Mouse (Mus musculus) lung, embryonic 15.5 days (tissue): Measurements from ENCODE around the gene Tceanc2. TPM values are rescaled to one million over a fixed set of nuclear protein-coding genes. Genes with fewer than 3 reads are reported as not detected.
A peak's percentile ranks its signal among the peaks of the same experiment; 100 is the strongest.

Experiments used
- ATAC-seq: fragments of 200-750 bp; cut with Nextera tagmentation; 2 replicates; pipeline ENCODE4 v1.8.0; 2017; ENCODE audit warnings: moderate number of reproducible peaks, borderline replicate concordance; ENCODE audit not compliant: low FRiP score, low TSS enrichment; ENCODE audit errors: extremely low read depth
- H3K27ac ChIP-seq: fragments of 300-500 bp; sonication (generic); 2 replicates; pipeline ENCODE4 v1.5.1; 2015; ENCODE audit warnings: moderate library complexity, mild to moderate bottlenecking, inconsistent platforms
- H3K27me3 ChIP-seq: fragments of 300-500 bp; sonication (generic); 2 replicates; pipeline ENCODE4 v1.6.1; 2015; ENCODE audit warnings: inconsistent platforms
- H3K36me3 ChIP-seq: fragments of 300-500 bp; sonication (generic); 2 replicates; pipeline ENCODE4 v1.6.1; 2015; ENCODE audit warnings: inconsistent platforms
- H3K4me1 ChIP-seq: fragments of 300-500 bp; sonication (generic); 2 replicates; pipeline ENCODE4 v1.6.1; 2015; ENCODE audit warnings: inconsistent platforms
- H3K4me2 ChIP-seq: fragments of 300-500 bp; sonication (generic); 2 replicates; pipeline ENCODE4 v1.6.1; 2015; ENCODE audit warnings: inconsistent platforms, mild to moderate bottlenecking, moderate library complexity
- H3K4me3 ChIP-seq: fragments of 300-500 bp; sonication (generic); 2 replicates; pipeline ENCODE4 v1.5.1; 2015; ENCODE audit warnings: mild to moderate bottlenecking, inconsistent platforms
- H3K9ac ChIP-seq: fragments of 300-500 bp; sonication (generic); 2 replicates; pipeline ENCODE4 v1.6.1; 2015; ENCODE audit warnings: inconsistent platforms
- H3K9me3 ChIP-seq: fragments of 300-500 bp; sonication (generic); 2 replicates; pipeline ENCODE4 v1.6.1; 2016; ENCODE audit warnings: inconsistent platforms
- WGBS: fragments of 180-500 bp; shearing (Covaris S2); methylation state at CpG from one replicate; pipeline ENCODE4 v1.1.7; 2015; 5-methylcytosine and 5-hydroxymethylcytosine counted together
- polyA plus RNA-seq: library from polyadenylated mRNA; unstranded; fragments of >200 nt; fragmentation: Nextera tagmentation; extraction: Ambion mirVana; gene quantifications from 2 replicates; pipeline ENCODE4 v1.2.1, GENCODE M21; 2015

Tceanc2 gene
- polyA plus RNA-seq, 1 experiment from 2014 or later, result 24.0 TPM

DNA sequence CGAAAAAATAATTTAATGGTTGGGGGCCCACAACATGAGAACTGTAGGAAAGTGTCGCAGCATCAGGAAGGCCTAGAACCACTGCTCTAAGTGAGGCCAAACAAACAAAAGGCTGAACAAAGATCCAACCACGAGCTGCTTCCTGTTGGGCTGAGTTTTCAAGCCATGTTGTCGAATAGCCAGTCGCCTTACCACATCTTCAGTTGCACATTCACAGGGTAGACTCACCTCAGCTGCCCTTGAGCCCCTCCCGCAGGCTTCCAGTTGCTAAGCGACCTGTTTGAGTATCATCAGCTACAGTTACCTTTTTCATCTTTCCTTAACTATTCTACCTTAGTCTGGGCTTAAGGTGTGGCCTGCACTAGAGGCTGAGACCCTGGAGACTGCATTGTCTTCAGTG, 24.1 kb upstream of the Tceanc2 start:
- Histone ChIP-seq H3K36me3 (peaks cover 56% of the 10 kb centered on the region), H3K27ac (no peak overlapping the region), H3K9ac (no peak overlapping the region)

DNA sequence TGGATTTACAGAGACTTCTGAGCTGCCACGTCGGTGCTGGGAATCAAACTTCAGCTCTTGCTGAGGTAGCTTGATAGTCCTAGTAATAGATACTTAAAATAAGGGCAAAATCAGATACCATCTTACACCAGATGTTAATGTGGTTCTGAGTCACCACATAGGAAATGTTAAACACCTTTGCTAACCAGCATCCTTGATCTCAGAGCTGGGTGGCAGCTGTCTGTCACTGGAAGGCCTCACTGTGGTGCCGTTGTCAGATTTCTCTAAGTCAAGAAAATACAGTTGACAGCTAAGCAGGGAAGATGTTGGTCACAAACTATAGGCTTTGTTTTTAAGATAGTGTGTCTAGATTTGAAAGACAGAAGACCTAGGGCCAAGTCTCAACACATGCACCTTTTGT, 22.9 kb upstream of the Tceanc2 start:
- 95% methylated on average over 3 of the region's 3 CpGs for WGBS
- H3K4me1 ChIP-seq, result no peaks in the 10 kb centered on the region
- no peaks in the 10 kb centered on the region for H3K27me3 ChIP-seq
- no peak overlapping the region for H3K9ac ChIP-seq
- H3K4me3 ChIP-seq, result no peak overlapping the region
- no peak overlapping the region for H3K27ac ChIP-seq
- no peak for ATAC-seq
- H3K9me3 ChIP-seq, result no peaks in the 10 kb centered on the region
- H3K36me3 ChIP-seq, result peaks cover 67% of the 10 kb centered on the region
- H3K4me2 ChIP-seq, result no peak overlapping the region

More for the DNA sequence above, 24.1 kb upstream of the Tceanc2 start:
- Histone ChIP-seq H3K9me3 (no peaks in the 10 kb centered on the region), H3K4me3 (no peak overlapping the region), H3K4me2 (no peak overlapping the region), H3K4me1 (no peaks in the 10 kb centered on the region), H3K27me3 (no peaks in the 10 kb centered on the region)
- 76% methylated on average over 7 of the region's 7 CpGs for WGBS
- ATAC-seq, result no peak

DNA sequence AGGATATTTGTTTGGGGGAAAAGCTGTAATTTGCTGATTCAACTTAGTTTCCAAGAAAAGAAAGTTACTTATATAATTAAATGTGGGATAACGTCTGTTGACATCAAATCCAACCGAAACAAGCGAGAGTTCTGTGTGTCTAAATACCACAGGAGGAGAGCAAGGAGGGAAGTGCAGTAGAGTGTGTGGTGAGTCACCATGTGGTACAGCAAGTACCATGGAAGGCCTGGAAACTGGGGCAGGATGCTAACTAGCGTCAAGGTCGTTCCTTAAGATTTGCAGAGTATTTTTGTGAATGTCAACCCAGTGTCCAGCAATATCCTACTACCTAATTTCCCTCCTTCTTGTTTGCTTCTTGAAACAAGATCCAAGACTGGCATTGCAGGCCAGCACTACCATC, 19.2 kb upstream of the Tceanc2 start:
- Histone ChIP-seq H3K4me2 (no peak overlapping the region), H3K9me3 (no peaks in the 10 kb centered on the region), H3K36me3 (peaks cover 78% of the 10 kb centered on the region), H3K4me3 (no peak overlapping the region), H3K4me1 (no peaks in the 10 kb centered on the region), H3K9ac (no peak overlapping the region), H3K27me3 (no peaks in the 10 kb centered on the region), H3K27ac (no peak overlapping the region)
- 93% methylated on average over 5 of the region's 5 CpGs for WGBS
- no peak for ATAC-seq

DNA sequence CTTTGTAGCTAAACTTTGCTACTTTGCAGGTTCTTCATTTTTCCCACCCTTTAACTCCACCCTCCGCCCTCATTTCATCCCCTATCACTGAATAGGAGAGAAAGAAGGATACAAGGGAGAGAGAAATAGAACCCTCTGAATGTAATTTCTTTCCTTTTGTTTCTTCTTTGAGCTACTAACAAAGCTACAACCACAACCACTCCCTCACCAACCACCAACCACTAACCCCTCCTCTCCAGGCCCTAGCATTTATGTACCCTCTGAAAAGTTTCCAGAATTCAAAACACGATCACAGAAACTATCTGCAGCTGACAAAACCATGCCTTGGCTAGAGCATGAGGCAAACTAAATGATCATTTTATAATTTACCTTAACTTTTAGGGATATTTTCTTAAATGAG, 17.5 kb upstream of the Tceanc2 start:
- Histone ChIP-seq H3K36me3 (peaks cover 80% of the 10 kb centered on the region), H3K4me3 (no peak overlapping the region), H3K4me2 (no peak overlapping the region), H3K27ac (no peak overlapping the region), H3K9me3 (no peaks in the 10 kb centered on the region), H3K4me1 (no peaks in the 10 kb centered on the region), H3K9ac (no peak overlapping the region), H3K27me3 (no peaks in the 10 kb centered on the region)
- 79% methylated on average over 2 of the region's 2 CpGs for WGBS
- no peak for ATAC-seq

DNA sequence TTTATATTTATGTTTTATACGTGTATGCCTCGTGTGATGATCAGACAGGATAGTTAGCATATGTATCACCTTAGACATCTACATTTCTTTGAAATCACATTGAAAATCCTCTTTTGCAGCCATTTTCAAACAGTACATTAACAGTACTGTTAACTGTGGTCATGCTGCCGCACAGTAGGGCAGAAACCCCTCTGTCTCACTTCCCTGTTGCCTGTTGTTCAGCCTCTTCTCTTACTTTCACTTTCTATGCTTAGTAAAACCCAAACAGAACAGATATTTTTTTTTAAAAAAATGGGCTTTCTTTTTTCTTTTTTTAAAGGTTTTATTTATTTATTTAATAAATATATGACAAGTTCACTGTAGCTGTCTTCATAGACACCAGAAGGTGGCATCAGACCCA, 14.9 kb upstream of the Tceanc2 start:
- no peak for ATAC-seq
- no peak overlapping the region for H3K9ac ChIP-seq
- H3K27ac ChIP-seq, result no peak overlapping the region
- H3K4me1 ChIP-seq, result no peaks in the 10 kb centered on the region
- peaks cover 77% of the 10 kb centered on the region for H3K36me3 ChIP-seq
- 89% methylated on average over 3 of the region's 3 CpGs for WGBS
- H3K4me3 ChIP-seq, result no peak overlapping the region
- no peaks in the 10 kb centered on the region for H3K9me3 ChIP-seq
- H3K4me2 ChIP-seq, result no peak overlapping the region
- H3K27me3 ChIP-seq, result no peaks in the 10 kb centered on the region

DNA sequence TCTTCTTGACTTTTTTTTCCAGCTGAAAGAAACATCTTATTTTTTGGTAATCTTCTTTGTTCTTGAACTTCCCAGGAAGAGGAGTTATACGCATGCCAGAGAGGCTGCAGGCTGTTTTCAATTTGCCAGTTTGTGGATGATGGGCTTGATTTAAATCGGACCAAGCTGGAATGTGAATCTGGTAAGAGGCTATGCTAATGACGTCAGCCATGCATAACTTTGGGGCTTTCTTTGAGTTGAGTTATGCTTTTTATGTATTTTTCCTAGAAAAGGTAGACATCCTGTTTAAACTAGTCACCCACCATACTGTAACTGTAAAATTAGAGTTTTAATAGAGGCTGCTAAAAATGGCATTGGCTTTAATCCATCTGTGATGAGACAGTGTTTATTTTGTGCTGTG, 6.8 kb upstream of the Tceanc2 start:
- WGBS, result 58% methylated on average over 3 of the region's 3 CpGs
- H3K4me2 ChIP-seq, result no peak overlapping the region
- H3K4me1 ChIP-seq, result peaks cover 6% of the 10 kb centered on the region
- no peak overlapping the region for H3K27ac ChIP-seq
- no peaks in the 10 kb centered on the region for H3K9me3 ChIP-seq
- peaks cover 41% of the 10 kb centered on the region for H3K36me3 ChIP-seq
- H3K27me3 ChIP-seq, result no peaks in the 10 kb centered on the region
- no peak for ATAC-seq
- no peak overlapping the region for H3K9ac ChIP-seq
- H3K4me3 ChIP-seq, result no peak overlapping the region

DNA sequence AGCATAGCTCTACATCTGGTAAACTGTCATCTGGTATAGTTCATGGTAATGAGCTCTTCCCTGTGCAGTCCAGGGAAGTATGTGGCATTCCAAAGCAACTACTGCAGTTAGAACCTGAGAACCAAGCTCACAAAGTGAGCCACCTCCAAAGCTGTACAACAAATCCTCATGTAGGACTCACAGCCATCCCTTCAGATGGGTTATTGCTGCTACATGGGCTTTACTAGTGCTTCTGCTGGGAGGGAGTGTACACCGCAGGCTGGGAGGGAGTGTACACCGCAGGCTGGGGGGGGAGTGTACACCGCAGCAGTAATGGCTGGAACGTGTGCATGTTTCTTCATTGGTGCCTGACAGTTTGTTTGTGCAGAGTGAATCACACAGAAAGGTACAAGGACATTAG, 4.3 kb upstream of the Tceanc2 start:
- Histone ChIP-seq H3K9me3 (no peaks in the 10 kb centered on the region), H3K9ac (no peak overlapping the region), H3K4me1 (peaks cover 16% of the 10 kb centered on the region), H3K27ac (no peak overlapping the region), H3K27me3 (no peaks in the 10 kb centered on the region), H3K4me2 (no peak overlapping the region), H3K36me3 (peaks cover 20% of the 10 kb centered on the region), H3K4me3 (no peak overlapping the region)
- no peak for ATAC-seq
- WGBS, result 79% methylated on average over 4 of the region's 4 CpGs

DNA sequence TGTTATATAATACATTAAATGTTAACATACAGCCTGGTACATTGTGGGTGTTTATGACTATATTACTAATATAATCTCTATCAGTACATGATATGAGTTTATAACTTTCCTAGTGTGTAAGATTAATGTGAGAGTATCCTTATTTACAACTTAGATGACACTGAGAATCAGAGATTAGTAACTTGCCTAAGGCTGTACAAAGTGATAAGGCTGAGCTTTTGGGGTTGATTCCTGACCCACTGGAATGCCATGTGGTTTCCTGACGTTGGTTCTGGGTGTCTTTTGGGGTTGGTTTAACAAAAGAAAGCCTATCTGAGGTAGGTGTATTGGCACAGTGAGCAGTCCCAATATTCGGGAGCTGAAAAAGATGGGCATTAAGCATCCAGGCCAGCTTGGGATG, 3.9 kb upstream of the Tceanc2 start:
- Histone ChIP-seq H3K4me3 (no peak overlapping the region), H3K9ac (no peak overlapping the region), H3K27ac (no peak overlapping the region), H3K4me2 (no peak overlapping the region), H3K27me3 (no peaks in the 10 kb centered on the region), H3K9me3 (no peaks in the 10 kb centered on the region), H3K4me1 (peaks cover 16% of the 10 kb centered on the region), H3K36me3 (peaks cover 16% of the 10 kb centered on the region)
- WGBS, result 64% methylated on average over 2 of the region's 2 CpGs
- no peak for ATAC-seq

DNA sequence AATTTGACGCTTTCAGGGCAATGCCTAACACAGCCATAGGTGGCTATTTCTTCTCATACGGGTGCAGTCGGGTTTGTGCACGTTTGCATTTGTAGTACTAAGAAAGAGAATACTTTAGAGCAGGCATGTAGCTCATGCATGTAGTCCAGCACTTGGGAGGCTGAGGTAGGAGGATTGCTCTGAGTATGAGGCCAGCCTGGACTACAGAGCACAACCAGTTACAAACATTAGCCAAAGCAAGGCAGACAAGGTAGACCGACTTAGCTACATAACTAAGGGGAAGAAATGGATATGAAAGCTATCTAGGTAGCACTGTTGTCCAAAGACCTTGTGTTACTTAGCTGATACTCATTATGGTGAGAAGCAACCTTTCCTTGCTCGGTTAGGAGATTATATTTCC, 3.0 kb upstream of the Tceanc2 start:
- no peaks in the 10 kb centered on the region for H3K9me3 ChIP-seq
- no peak for ATAC-seq
- peaks cover 7% of the 10 kb centered on the region; the same call in 1 of the 2 replicates for H3K36me3 ChIP-seq
- no peaks in the 10 kb centered on the region for H3K27me3 ChIP-seq
- H3K9ac ChIP-seq, result no peak overlapping the region
- H3K4me2 ChIP-seq, result no peak overlapping the region
- H3K4me3 ChIP-seq, result no peak overlapping the region
- 73% methylated on average over 6 of the region's 6 CpGs for WGBS
- H3K4me1 ChIP-seq, result peaks cover 24% of the 10 kb centered on the region
- no peak overlapping the region for H3K27ac ChIP-seq

DNA sequence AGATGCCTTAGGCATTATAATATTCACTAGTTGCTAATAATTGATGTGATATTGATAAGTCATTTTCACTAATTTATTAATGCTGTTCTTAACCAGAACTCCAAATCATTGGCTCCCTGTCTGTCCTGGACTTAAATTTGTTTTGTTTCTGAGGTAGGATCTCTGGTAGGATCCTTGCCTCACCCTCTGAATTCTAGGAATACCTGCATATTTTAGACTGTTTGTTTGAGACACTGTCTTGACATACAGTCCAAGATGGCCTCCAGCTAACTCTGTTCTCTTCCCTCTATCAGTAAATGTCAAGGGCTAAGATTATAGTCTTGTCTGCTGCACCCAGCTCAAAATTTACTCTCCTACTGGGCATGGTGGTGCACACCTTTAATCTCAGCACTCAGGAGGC, 1.8 kb upstream of the Tceanc2 start:
- no peaks in the 10 kb centered on the region for H3K27me3 ChIP-seq
- H3K4me3 ChIP-seq, result no peak overlapping the region; the same call in 1 of the 2 replicates
- H3K4me1 ChIP-seq, result peaks cover 26% of the 10 kb centered on the region
- H3K36me3 ChIP-seq, result no peaks in the 10 kb centered on the region
- no peak overlapping the region for H3K27ac ChIP-seq
- H3K9me3 ChIP-seq, result no peaks in the 10 kb centered on the region
- no peak overlapping the region for H3K9ac ChIP-seq
- H3K4me2 ChIP-seq, result no peak overlapping the region
- no peak for ATAC-seq

DNA sequence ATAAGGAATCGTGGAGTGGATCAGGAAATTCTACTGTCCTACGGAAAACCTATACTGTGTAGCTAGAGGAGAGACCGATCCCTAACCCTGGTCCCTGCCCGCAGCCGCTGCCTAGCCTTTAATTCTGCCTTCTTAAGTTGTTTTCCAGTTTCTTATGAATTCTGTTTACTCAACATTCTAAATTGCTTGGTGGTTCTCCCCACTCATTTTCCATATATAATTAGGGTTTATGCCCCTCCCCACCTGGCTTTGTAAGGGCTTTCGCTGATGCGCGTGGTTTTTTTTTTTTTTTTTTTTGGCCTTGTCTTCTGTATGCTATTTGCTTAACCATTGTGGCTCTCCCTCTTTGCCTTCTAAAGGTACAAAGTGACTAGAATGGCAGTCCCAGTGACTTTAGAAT, 645 bp upstream of the Tceanc2 start:
- Histone ChIP-seq H3K9me3 (no peaks in the 10 kb centered on the region), H3K36me3 (peaks cover 3% of the 10 kb centered on the region; the same call in 1 of the 2 replicates), H3K9ac (peak overlapping the region; percentile 79), H3K27me3 (no peaks in the 10 kb centered on the region), H3K4me1 (peaks cover 24% of the 10 kb centered on the region), H3K4me2 (peak overlapping the region; percentile 62), H3K4me3 (peak overlapping the region; percentile 65), H3K27ac (peak overlapping the region; percentile 99)
- no peak for ATAC-seq
- 2% methylated on average over 8 of the region's 8 CpGs for WGBS

DNA sequence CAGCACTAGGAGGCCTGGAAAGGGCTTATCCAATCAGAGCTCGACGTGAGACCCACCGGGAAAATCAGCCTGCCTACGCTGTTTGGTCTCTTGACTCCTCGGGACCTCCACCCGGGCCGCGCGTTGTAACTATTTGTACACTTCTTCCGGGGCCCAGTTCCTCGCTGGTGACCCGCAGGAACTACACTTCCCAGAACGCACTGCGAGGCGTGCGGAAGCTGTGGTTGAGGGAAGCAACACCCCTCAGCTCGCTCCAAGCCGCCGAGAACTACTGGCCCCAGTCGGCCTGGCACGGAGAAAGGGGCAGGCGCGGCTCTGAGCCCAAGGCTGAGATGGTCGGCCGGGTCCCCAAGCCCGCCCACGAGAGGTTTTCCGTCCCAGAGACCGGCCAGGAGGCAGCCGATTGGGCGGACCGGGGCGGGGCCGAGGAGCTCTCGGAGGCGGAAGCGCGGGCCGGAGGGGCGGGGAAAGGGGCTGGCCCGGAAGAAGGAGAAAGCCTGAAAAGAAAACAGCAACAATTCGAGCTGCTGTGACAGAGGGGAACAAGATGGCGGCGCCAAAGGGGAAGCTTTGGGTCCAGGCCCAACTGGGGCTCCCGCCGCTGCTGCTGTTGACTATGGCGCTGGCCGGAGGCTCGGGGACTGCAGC, 610 bp downstream of the Tceanc2 start, which contains the start of gene Tmem59:
Tmem59 (plus strand) TSS at position 218 of the 648 bp plus-strand sequence.
- no peaks in the 10 kb centered on the region for H3K9me3 ChIP-seq
- WGBS, result under 1% methylated on average over 49 of the region's 49 CpGs
- H3K4me2 ChIP-seq, result peak within 1 kb of the TSS; percentile 62
- H3K9ac ChIP-seq, result peak within 1 kb of the TSS; percentile 79
- peak within 1 kb of the TSS; percentile 65 for H3K4me3 ChIP-seq
- peaks cover 24% of the 10 kb centered on the region for H3K4me1 ChIP-seq
- H3K36me3 ChIP-seq, result peaks cover 7% of the 10 kb centered on the region; the same call in 1 of the 2 replicates
- H3K27me3 ChIP-seq, result no peaks in the 10 kb centered on the region
- peak; percentile 96 for ATAC-seq
- H3K27ac ChIP-seq, result peak within 1 kb of the TSS; percentile 99
